Mouse (Mus musculus) hindbrain, embryonic 13.5 days (tissue): ENCODE results near the gene Tmem132c. TPM values are rescaled to one million over a fixed set of nuclear protein-coding genes. Genes with fewer than 3 reads are reported as not detected.

Experiments used
- ATAC-seq: fragments of 200-750 bp; cut with Nextera tagmentation; 2 replicates; pipeline ENCODE4 v1.8.0; 2017; ENCODE audit warnings: moderate TSS enrichment; ENCODE audit not compliant: low FRiP score
- H3K27ac ChIP-seq: fragments of 300-500 bp; sonication (generic); 2 replicates; pipeline ENCODE4 v1.5.1; 2015; ENCODE audit warnings: inconsistent platforms, mild to moderate bottlenecking, moderate library complexity
- H3K27me3 ChIP-seq: fragments of 300-500 bp; sonication (generic); 2 replicates; pipeline ENCODE4 v1.6.1; 2015; ENCODE audit warnings: mild to moderate bottlenecking, inconsistent platforms
- H3K36me3 ChIP-seq: fragments of 300-500 bp; sonication (generic); 2 replicates; pipeline ENCODE4 v1.6.1; 2015; ENCODE audit warnings: mild to moderate bottlenecking, inconsistent platforms
- H3K4me1 ChIP-seq: fragments of 300-500 bp; sonication (generic); replicated peaks from 2 replicates; pipeline ENCODE4 v1.6.1; 2015; ENCODE audit warnings: inconsistent platforms
- H3K4me2 ChIP-seq: fragments of 300-500 bp; sonication (generic); 2 replicates; pipeline ENCODE4 v1.6.1; 2015; ENCODE audit warnings: inconsistent platforms, mild to moderate bottlenecking, moderate library complexity
- H3K4me3 ChIP-seq: fragments of 300-500 bp; sonication (generic); 2 replicates; pipeline ENCODE4 v1.5.1; 2015; ENCODE audit warnings: mild to moderate bottlenecking, inconsistent platforms
- H3K9ac ChIP-seq: fragments of 300-500 bp; sonication (generic); 2 replicates; pipeline ENCODE4 v1.6.1; 2015; ENCODE audit warnings: mild to moderate bottlenecking, inconsistent platforms
- H3K9me3 ChIP-seq: fragments of 300-500 bp; sonication (generic); 2 replicates; pipeline ENCODE4 v1.6.1; 2016; ENCODE audit warnings: inconsistent platforms
- WGBS: fragments of 180-500 bp; shearing (Covaris S2); methylation state at CpG from one replicate; pipeline ENCODE4 v1.1.7; 2015; 5-methylcytosine and 5-hydroxymethylcytosine counted together
- polyA plus RNA-seq: library from polyadenylated mRNA; unstranded; fragments of >200 nt; fragmentation: Nextera tagmentation; extraction: Ambion mirVana; gene quantifications from 2 replicates; pipeline ENCODE4 v1.2.1, GENCODE M21; 2015

Tmem132c gene
- 11.1 and 11.8 TPM in 2 replicates for polyA plus RNA-seq

DNA sequence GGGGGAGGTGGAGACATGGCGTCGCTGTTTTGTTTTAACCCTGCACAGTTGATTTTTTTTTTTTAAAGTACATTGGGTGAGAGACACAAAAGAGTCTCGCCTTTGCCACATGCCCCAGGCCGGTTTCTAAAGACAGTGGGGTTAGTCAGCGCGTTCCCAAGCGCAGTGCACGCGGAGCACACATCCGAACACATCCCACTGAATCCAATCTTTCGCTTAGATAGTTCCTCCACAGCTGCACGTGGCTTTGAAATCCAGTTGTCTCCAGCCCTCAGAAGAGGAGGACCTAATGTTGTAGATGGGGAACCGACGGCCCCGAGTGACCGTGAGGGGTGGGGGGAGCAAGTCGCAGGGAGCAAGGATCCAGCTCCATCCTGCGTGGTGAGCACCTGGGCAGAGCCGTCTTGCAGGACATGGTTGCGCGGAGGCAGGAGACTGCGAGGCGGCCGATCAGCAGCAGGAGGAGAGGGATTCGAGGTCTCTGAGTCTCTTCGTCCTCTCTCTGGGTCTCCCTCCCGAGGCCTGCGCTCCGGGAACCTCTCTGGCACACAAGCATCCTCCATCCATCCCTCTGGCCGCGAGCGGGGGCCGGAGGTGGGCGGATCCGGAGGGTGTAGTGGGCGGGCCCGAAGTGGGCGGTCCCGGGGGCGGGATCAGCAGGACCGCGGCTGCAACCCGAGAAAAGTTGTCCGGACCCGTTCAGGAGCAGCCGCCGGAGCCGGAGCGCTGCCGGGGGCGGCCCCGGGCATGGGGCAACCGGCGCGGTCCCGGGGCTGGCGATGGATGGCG is at the start of gene Tmem132c:
Gene Tmem132c, plus strand, starts transcription at position 673 of the 789 bp plus-strand sequence.
- under 1% methylated on average over 55 of the region's 58 CpGs for WGBS
- no peak within 1 kb of the TSS for H3K27ac ChIP-seq
- H3K27me3 ChIP-seq: peaks cover 93% of the 10 kb centered on the region
- H3K4me3 ChIP-seq: peak within 1 kb of the TSS; percentile 63
- H3K9me3 ChIP-seq: no peaks in the 10 kb centered on the region
- H3K36me3 ChIP-seq: no peaks in the 10 kb centered on the region
- peaks cover 36% of the 10 kb centered on the region for H3K4me1 ChIP-seq
- H3K4me2 ChIP-seq: peak within 1 kb of the TSS; percentile 74
- ATAC-seq: peak; percentile 86
- peak within 1 kb of the TSS; percentile 72 for H3K9ac ChIP-seq

DNA sequence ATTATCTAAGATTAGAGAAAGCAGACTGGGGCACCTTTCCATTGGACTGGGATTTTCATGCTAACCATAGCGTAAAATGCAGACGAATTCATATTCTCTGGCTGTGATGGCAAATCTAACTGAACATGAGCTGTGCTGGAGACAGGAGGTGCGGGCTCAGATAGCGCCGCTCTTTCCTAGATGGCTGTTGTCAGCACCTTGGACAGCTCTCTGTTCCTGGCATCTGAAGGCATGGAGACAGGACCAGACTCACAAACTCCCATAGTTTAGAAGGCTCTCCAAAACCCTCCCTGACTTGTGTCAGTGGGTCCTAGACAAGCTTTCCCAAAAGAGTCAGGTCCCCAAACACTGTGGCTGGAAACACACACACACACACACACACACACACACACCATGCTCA is 49.7 kb upstream of the Tmem132c start:
- Histone ChIP-seq H3K4me2 (no peak overlapping the region), H3K9ac (no peak overlapping the region), H3K27ac (no peak overlapping the region), H3K4me3 (no peak overlapping the region), H3K27me3 (no peaks in the 10 kb centered on the region; the same call in 1 of the 2 replicates), H3K9me3 (0 out of 2 replicates have a peak, but pooled peaks cover 5% of the 10 kb centered on the region), H3K36me3 (no peaks in the 10 kb centered on the region), H3K4me1 (no peaks in the 10 kb centered on the region)
- WGBS: 34% methylated on average over 5 of the region's 5 CpGs
- no peak for ATAC-seq

- no peaks in the 10 kb centered on the region for H3K27me3 ChIP-seq
- H3K9ac ChIP-seq: no peak overlapping the region
- ATAC-seq: no peak
- 69% methylated on average over 4 of the region's 4 CpGs for WGBS
- no peaks in the 10 kb centered on the region for H3K36me3 ChIP-seq
- no peak overlapping the region for H3K27ac ChIP-seq
- H3K4me3 ChIP-seq: no peak overlapping the region
- no peaks in the 10 kb centered on the region for H3K9me3 ChIP-seq
- no peaks in the 10 kb centered on the region for H3K4me1 ChIP-seq
- no peak overlapping the region for H3K4me2 ChIP-seq
These were observed 42.8 kb upstream of the Tmem132c start for GRCm38 (mm10) chr5:127198850-127199249.

DNA sequence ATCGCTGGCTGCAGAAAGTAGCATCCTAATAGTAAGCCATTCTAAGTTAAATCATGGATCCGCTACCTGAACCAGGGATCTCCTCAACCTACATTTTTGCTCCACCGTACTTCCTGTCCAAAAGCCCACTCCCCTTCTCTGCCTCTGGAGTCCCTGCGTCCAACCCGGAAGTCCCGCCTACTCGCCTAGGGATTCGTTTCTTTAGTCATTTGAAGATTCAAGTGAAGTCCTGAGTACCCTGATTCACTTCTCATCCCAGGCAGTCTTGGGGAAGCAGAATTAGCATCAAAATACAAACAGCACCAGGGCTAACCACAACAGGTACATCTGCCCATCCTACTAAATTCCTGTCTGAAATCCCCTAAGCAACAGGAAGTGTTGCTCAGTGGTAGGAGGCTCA is 36.7 kb upstream of the Tmem132c start:
- 87% methylated on average over 8 of the region's 8 CpGs for WGBS
- Histone ChIP-seq H3K36me3 (no peaks in the 10 kb centered on the region), H3K9me3 (peaks cover 5% of the 10 kb centered on the region; the same call in 1 of the 2 replicates), H3K4me3 (no peak overlapping the region), H3K9ac (no peak overlapping the region), H3K4me1 (no peaks in the 10 kb centered on the region), H3K27me3 (no peaks in the 10 kb centered on the region), H3K4me2 (no peak overlapping the region), H3K27ac (no peak overlapping the region)
- ATAC-seq: no peak

GRCm38 (mm10) chr5:127216389-127216788 is 25.2 kb upstream of the Tmem132c start:
- H3K9me3 ChIP-seq: 0 out of 2 replicates have a peak, but pooled peaks cover 6% of the 10 kb centered on the region
- H3K4me2 ChIP-seq: 0 out of 2 replicates have a peak overlapping the region, but pooled peaks have one; percentile 13
- no peak for ATAC-seq
- peak overlapping the region; percentile 23; the same call in 1 of the 2 replicates for H3K27ac ChIP-seq
- H3K4me1 ChIP-seq: peaks cover 13% of the 10 kb centered on the region
- H3K36me3 ChIP-seq: no peaks in the 10 kb centered on the region
- H3K9ac ChIP-seq: no peak overlapping the region
- no peaks in the 10 kb centered on the region for H3K27me3 ChIP-seq
- WGBS: 31% methylated on average over 3 of the region's 3 CpGs
- H3K4me3 ChIP-seq: no peak overlapping the region

- 63% methylated on average over 6 of the region's 6 CpGs for WGBS
- ATAC-seq: no peak
These were observed 23.9 kb upstream of the Tmem132c start for GRCm38 (mm10) chr5:127217725-127218124.

DNA sequence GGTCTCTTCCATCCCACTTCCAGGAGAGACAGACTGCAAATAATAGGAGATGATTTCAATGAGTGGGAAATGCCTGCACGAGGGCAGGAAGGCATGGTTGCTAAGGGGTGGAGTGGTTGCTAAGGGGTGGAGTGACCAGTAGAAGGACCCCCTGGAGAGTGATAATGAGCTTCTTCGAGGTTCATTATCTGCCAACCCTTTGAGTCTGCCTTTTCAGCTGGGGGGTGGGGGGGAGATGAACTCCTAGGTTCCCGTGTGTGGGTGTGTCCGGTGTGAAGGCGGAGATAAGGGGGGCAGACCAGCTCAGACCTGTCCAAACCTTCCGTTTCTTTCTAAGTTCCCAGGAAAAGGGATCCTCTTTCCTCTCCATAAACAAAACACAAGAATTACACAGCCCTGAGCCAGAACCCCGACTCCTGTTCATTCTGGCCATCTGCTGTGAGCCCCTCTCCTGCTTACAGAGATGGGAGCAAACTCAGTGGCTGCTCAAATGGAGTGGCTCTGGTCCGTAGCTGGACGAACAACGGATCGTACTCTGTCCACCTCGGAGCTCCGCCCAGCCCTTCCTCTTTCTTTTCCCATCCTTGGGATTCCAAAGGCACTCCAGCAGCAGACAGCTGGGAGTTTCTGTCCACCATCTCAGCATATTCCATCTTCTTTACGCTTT is 13.5 kb upstream of the Tmem132c start:
- Histone ChIP-seq H3K4me2 (peak overlapping the region; percentile 49), H3K27me3 (peaks cover 30% of the 10 kb centered on the region), H3K9ac (0 out of 2 replicates have a peak overlapping the region, but pooled peaks have one; percentile 29), H3K4me3 (peak overlapping the region; percentile 11; the same call in 1 of the 2 replicates), H3K36me3 (no peaks in the 10 kb centered on the region), H3K9me3 (no peaks in the 10 kb centered on the region), H3K27ac (no peak overlapping the region), H3K4me1 (peaks cover 15% of the 10 kb centered on the region)
- ATAC-seq: no peak
- 2% methylated on average over 14 of the region's 14 CpGs for WGBS

More at GRCm38 (mm10) chr5:127217725-127218124, 23.9 kb upstream of the Tmem132c start:
- Histone ChIP-seq H3K27ac (no peak overlapping the region), H3K9ac (no peak overlapping the region), H3K4me3 (no peak overlapping the region), H3K27me3 (no peaks in the 10 kb centered on the region), H3K4me1 (peaks cover 9% of the 10 kb centered on the region), H3K4me2 (no peak overlapping the region), H3K36me3 (no peaks in the 10 kb centered on the region), H3K9me3 (0 out of 2 replicates have a peak, but pooled peaks cover 6% of the 10 kb centered on the region)

GRCm38 (mm10) chr5:127234715-127235114 is 6.9 kb upstream of the Tmem132c start:
- ATAC-seq: peak; percentile 84
- Histone ChIP-seq H3K27me3 (peaks cover 51% of the 10 kb centered on the region), H3K36me3 (no peaks in the 10 kb centered on the region), H3K9me3 (no peaks in the 10 kb centered on the region), H3K4me2 (peak overlapping the region; percentile 15), H3K9ac (no peak overlapping the region; the same call in 1 of the 2 replicates), H3K4me1 (peaks cover 15% of the 10 kb centered on the region), H3K27ac (peak overlapping the region; percentile 73), H3K4me3 (no peak overlapping the region)
- under 1% methylated on average over 7 of the region's 7 CpGs for WGBS

GRCm38 (mm10) chr5:127235203-127235602 is 6.4 kb upstream of the Tmem132c start:
- H3K36me3 ChIP-seq: no peaks in the 10 kb centered on the region
- H3K4me2 ChIP-seq: peak overlapping the region; percentile 15
- no peak overlapping the region for H3K4me3 ChIP-seq
- 4% methylated on average over 11 of the region's 11 CpGs for WGBS
- 0 out of 2 replicates have a peak overlapping the region, but pooled peaks have one; percentile 73 for H3K27ac ChIP-seq
- H3K4me1 ChIP-seq: peaks cover 15% of the 10 kb centered on the region
- no peak overlapping the region for H3K9ac ChIP-seq
- peaks cover 51% of the 10 kb centered on the region for H3K27me3 ChIP-seq
- H3K9me3 ChIP-seq: no peaks in the 10 kb centered on the region
- peak; percentile 52 for ATAC-seq

DNA sequence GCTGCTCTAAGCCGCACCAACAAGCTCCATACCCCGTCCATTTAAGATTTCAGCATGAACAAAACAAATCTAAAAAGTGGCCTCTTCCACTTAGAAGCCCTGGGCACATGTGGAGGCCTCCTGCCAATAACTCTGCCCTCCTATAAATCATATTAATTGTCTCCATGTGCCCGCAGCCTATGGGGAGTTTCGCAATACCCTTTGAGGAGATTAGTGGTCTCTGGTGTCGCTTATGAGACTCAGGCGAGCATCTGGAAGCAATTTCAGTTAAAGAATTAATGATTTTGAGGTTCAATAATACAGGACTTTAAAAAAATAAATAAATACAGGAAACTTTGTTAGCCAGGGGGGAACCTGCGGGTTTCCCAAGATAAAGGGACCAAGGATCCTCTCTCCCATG is 1.9 kb upstream of the Tmem132c start:
- Histone ChIP-seq H3K9ac (no peak overlapping the region), H3K36me3 (no peaks in the 10 kb centered on the region), H3K27ac (no peak overlapping the region), H3K4me2 (no peak overlapping the region), H3K4me1 (peaks cover 45% of the 10 kb centered on the region), H3K4me3 (no peak overlapping the region), H3K27me3 (peaks cover 83% of the 10 kb centered on the region), H3K9me3 (no peaks in the 10 kb centered on the region)
- no peak for ATAC-seq
- 59% methylated on average over 7 of the region's 7 CpGs for WGBS

DNA sequence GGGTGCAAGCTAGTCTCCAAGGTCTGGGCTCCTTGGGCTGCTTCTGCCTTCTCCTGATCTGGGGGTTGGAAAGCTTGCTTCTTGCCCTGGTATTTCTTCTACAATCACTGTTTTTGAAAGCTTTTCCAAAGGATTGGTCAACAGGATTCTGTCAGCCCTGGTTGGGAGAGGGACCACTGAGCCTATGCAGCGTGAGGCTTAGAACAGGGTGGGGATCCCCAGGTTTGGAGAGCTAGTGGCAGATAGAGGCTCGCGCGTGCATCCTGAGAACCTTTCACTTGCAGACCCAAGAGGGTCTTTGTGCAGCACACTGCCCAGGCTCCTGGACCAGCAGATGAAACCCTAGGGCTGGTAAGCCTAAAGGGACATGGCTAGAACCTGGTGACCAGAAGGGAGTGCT is 962 bp upstream of the Tmem132c start:
- Histone ChIP-seq H3K9me3 (no peaks in the 10 kb centered on the region), H3K9ac (0 out of 2 replicates have a peak overlapping the region, but pooled peaks have one; percentile 72), H3K27ac (no peak overlapping the region), H3K4me1 (peaks cover 36% of the 10 kb centered on the region), H3K4me3 (no peak overlapping the region; the same call in 1 of the 2 replicates), H3K4me2 (peak overlapping the region; percentile 74), H3K27me3 (peaks cover 91% of the 10 kb centered on the region), H3K36me3 (no peaks in the 10 kb centered on the region)
- 15% methylated on average over 4 of the region's 4 CpGs for WGBS
- ATAC-seq: no peak
